Mouse (Mus musculus): Measurements from ENCODE around the gene Evpl.

The Evpl gene

GRCm38 (mm10) chr11:116255090-116255981 lies 17.5 kb upstream of the Evpl start:
- no peak for DNase-seq (ENCODE audit: low spot score in 2 of 2)

GRCm38 (mm10) chr11:116254627-116255026 lies 16.8 kb upstream of the Evpl start:
- peak in 1 of 2 experiments; percentile 6 for DNase-seq (ENCODE audit: low spot score in 2 of 2)

- DNase-seq (ENCODE audit: low spot score in 2 of 2): no peak
These were observed 15.3 kb upstream of the Evpl start for GRCm38 (mm10) chr11:116253076-116253600.

- no peak for DNase-seq (ENCODE audit: low spot score in 2 of 2)
These were observed 13.0 kb upstream of the Evpl start for GRCm38 (mm10) chr11:116250898-116251297.

GRCm38 (mm10) chr11:116247502-116248222 lies 9.8 kb upstream of the Evpl start:
- no peak for DNase-seq (ENCODE audit: low spot score in 2 of 2)

- no peak for DNase-seq (ENCODE audit: low spot score in 2 of 2)
These were observed 7.7 kb upstream of the Evpl start for GRCm38 (mm10) chr11:116245616-116246015.

GRCm38 (mm10) chr11:116244580-116244979 lies 6.7 kb upstream of the Evpl start:
- DNase-seq (ENCODE audit: low spot score in 2 of 2): no peak

GRCm38 (mm10) chr11:116241744-116242235 lies 3.9 kb upstream of the Evpl start:
- no peak for DNase-seq (ENCODE audit: low spot score in 2 of 2)

GRCm38 (mm10) chr11:116239797-116240196 lies 1.9 kb upstream of the Evpl start:
- DNase-seq (ENCODE audit: low spot score in 2 of 2): no peak

- DNase-seq (ENCODE audit: low spot score in 2 of 2): no peak
These were observed 3.0 kb downstream of the Evpl start for GRCm38 (mm10) chr11:116234901-116235300.

GRCm38 (mm10) chr11:116232427-116232826 lies 5.5 kb downstream of the Evpl start:
- DNase-seq (ENCODE audit: low spot score in 2 of 2): no peak

GRCm38 (mm10) chr11:116228699-116229098 lies 9.2 kb downstream of the Evpl start:
- no peak for DNase-seq (ENCODE audit: low spot score in 2 of 2)

- DNase-seq (ENCODE audit: low spot score in 2 of 2): peak; percentile 69 to 72
These were observed 11.5 kb downstream of the Evpl start for GRCm38 (mm10) chr11:116226414-116226813.

GRCm38 (mm10) chr11:116222740-116223059 lies 15.2 kb downstream of the Evpl start:
- DNase-seq (ENCODE audit: low spot score in 2 of 2): peak in 1 of 2 experiments; percentile 10

GRCm38 (mm10) chr11:116221931-116222739 lies 15.7 kb downstream of the Evpl start:
- DNase-seq (ENCODE audit: low spot score in 2 of 2): peak in 1 of 2 experiments; percentile 24

- peak; percentile 26 to 40 for DNase-seq (ENCODE audit: low spot score in 2 of 2)
These were observed 18.0 kb downstream of the Evpl start for GRCm38 (mm10) chr11:116219885-116220284.

GRCm38 (mm10) chr11:116218737-116219400 lies 19.0 kb downstream of the Evpl start:
- peak; percentile 80 to 82 for DNase-seq (ENCODE audit: low spot score in 2 of 2)

GRCm38 (mm10) chr11:116218263-116218662 lies 19.6 kb downstream of the Evpl start:
- DNase-seq (ENCODE audit: low spot score in 2 of 2): no peak

- DNase-seq (ENCODE audit: low spot score in 2 of 2): no peak
These were observed 21.3 kb downstream of the Evpl start for GRCm38 (mm10) chr11:116216549-116216948.

- DNase-seq (ENCODE audit: low spot score in 2 of 2): no peak
These were observed 21.9 kb downstream of the Evpl start for GRCm38 (mm10) chr11:116215991-116216390.

- no peak for DNase-seq (ENCODE audit: low spot score in 2 of 2)
These were observed 22.7 kb downstream of the Evpl start for GRCm38 (mm10) chr11:116215181-116215580.

Measured in frontal cortex, postnatal 36 days (tissue).